ENCODE assay signal across 13 mouse cellular contexts in the genomic region with DNA sequence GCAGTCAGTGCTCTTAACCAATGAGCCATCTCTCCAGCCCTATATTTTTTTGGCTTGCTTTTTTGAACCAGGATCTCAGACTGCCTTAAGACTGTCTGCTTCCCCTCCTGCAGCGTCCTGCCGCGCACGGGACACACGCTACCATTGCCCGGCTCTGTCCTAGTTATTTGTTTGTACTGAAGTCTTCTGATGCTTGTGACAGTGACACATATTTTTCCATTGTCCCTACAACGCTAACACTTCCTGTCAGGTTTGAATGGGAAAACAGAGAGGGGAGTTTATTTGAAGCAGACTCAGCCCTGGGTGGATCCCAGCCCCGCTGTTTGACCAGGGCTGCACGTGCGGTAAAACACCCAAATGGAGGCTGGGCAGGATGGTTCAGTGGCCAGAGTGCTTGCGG. TPM values are rescaled to one million over a fixed set of nuclear protein-coding genes. Genes with fewer than 3 reads are reported as not detected.
DNase-seq lines count a peak whose midpoint lies in the region; ATAC-seq and TF ChIP-seq lines count a peak whose summit lies in the region.
"Had no signal": no experiment of that assay in that cellular context is flagged by ENCODE, and none has a peak within 500 bp of the region (broad histone marks: within the 10 kb centered on the region; RNA-seq: fewer than 3 reads in every experiment).

No protein-coding gene starts in this region.

- peak overlapping the region; percentile 53 for H3K4me2 ChIP-seq in heart, embryonic 12.5 days
- H3K4me2 ChIP-seq: forebrain, embryonic 12.5 days had no signal

- H3K79me2 ChIP-seq in heart, adult 2 months (replicated peaks; ENCODE audit: control insufficient read depth, insufficient read depth, low read length): no peaks in the 10 kb centered on the region

- 0 out of 2 replicates have a peak, but pooled peaks have one; percentile 36 for TF ChIP-seq POLR2A in heart, adult 2 months (IDR thresholded peaks at IDR 0.05; ENCODE audit: insufficient read depth, low read depth, low read length)

- H3K4me1 ChIP-seq in heart, adult 2 months (ENCODE audit: control insufficient read depth, insufficient read depth, low read length): peaks cover 8% of the 10 kb centered on the region
- peaks cover 33% of the 10 kb centered on the region for H3K4me1 ChIP-seq in heart, embryonic 12.5 days (replicated peaks)

- peak overlapping the region; percentile 9; the same call in 1 of the 2 replicates for H3K4me3 ChIP-seq in heart, adult 2 months
- no peak overlapping the region for H3K4me3 ChIP-seq in layer of hippocampus, adult 2 months
- peak overlapping the region; percentile 24; the same call in 1 of the 2 replicates for H3K4me3 ChIP-seq in heart, embryonic 12.5 days
- H3K4me3 ChIP-seq: forebrain, embryonic 12.5 days had no signal

- peak overlapping the region; percentile 89 for H3K27ac ChIP-seq in heart, adult 2 months
- peak overlapping the region; percentile 54; the same call in 1 of the 2 replicates for H3K27ac ChIP-seq in layer of hippocampus, adult 2 months
- 0 out of 2 replicates have a peak overlapping the region, but pooled peaks have one; percentile 83 for H3K27ac ChIP-seq in heart, embryonic 12.5 days (ENCODE audit: poor library complexity, severe bottlenecking)

- no peak for ATAC-seq in heart, embryonic 12.5 days (ENCODE audit: insufficient number of reproducible peaks, low FRiP score)
- ATAC-seq in inflammation-experienced regulatory T-cells, adult 6 months: no peak

- H3K27me3 ChIP-seq in heart, adult 2 months (ENCODE audit: control insufficient read depth, insufficient read depth, low read length): no peaks in the 10 kb centered on the region
- no peaks in the 10 kb centered on the region for H3K27me3 ChIP-seq in heart, embryonic 12.5 days (replicated peaks)
- H3K27me3 ChIP-seq: forebrain, embryonic 12.5 days had no signal

- WGBS in heart, adult 2 months: 52% methylated on average over 11 of the region's 11 CpGs
- WGBS in heart, embryonic 12.5 days: 71% methylated on average over 11 of the region's 11 CpGs

- 0 out of 2 replicates have a peak, but pooled peaks have one; percentile 16 for TF ChIP-seq EP300 in heart, adult 2 months (IDR thresholded peaks at IDR 0.05; ENCODE audit: insufficient read depth, low read depth, low read length)

- no peaks in the 10 kb centered on the region for H3K36me3 ChIP-seq in heart, adult 2 months (ENCODE audit: control insufficient read depth, insufficient read depth, low read length)
- peaks cover 11% of the 10 kb centered on the region for H3K36me3 ChIP-seq in heart, embryonic 12.5 days

- intact Hi-C loops in heart, adult 2 months (cut with DNase I): no loop called here
- intact Hi-C loops in heart, postnatal 36 days (cut with DNase I): loop anchor here (1.0 kb wide), 1 partner anchor 14 kb away; no protein-coding TSS in a partner anchor

- H3K9ac ChIP-seq in heart, adult 2 months (ENCODE audit: low read depth, low read length): no peak overlapping the region
- peak overlapping the region; percentile 55; the same call in 1 of the 2 replicates for H3K9ac ChIP-seq in heart, embryonic 12.5 days
- H3K9ac ChIP-seq: forebrain, embryonic 12.5 days had no signal

- no peak for DNase-seq in heart, adult 2 months
- no peak for DNase-seq in heart, postnatal 36 days
- no peak for DNase-seq in layer of hippocampus, adult 2 months (ENCODE audit: low spot score in 2 of 2)
- DNase-seq in layer of hippocampus, adult 8-10 months (ENCODE audit: low spot score in 2 of 2): no peak
- DNase-seq in kidney, postnatal 14 days: peak; percentile 56
- DNase-seq in gastrocnemius, postnatal 4 days (ENCODE audit: low spot score in 2 of 2): no peak
- DNase-seq: embryo, embryonic 11 days; gastrocnemius, postnatal 25 days; thymus, postnatal 25 days had no signal

- TF ChIP-seq CTCF in heart, adult 2 months (IDR thresholded peaks at IDR 0.05): no peak
- no peak for TF ChIP-seq CTCF in layer of hippocampus, adult 2 months (conservative IDR thresholded peaks at IDR 0.05)

- no peaks in the 10 kb centered on the region for H3K9me3 ChIP-seq in heart, embryonic 12.5 days (replicated peaks)
- H3K9me3 ChIP-seq: forebrain, embryonic 12.5 days had no signal

RNA-seq across cellular contexts. Expression of gene Misp, which starts 12.1 kb away (rescaled TPM):
- under 1 TPM; 0.50 to 0.52 TPM for total RNA-seq in heart, adult 2 months (2021)
- 0.26 and 0.82 TPM in 2 replicates for polyA plus RNA-seq in heart, adult 2 months (2012; rRNA removed)
- under 1 TPM in 1 of 2 experiments, not detected in 1; 0.62 TPM for total RNA-seq in heart, postnatal 36 days (2021)
- 1 to 10 TPM in 1 of 2 experiments, under 1 TPM in 1; 0.54 to 1.1 TPM for total RNA-seq in layer of hippocampus, adult 2 months (2021)
- total RNA-seq in layer of hippocampus, adult 8-10 months (2022): 1 to 10 TPM in 2 of 4 experiments, not detected in 2; 1.6 to 1.9 TPM
- polyA plus RNA-seq in heart, embryonic 12.5 days (2016; fragmentation: Nextera tagmentation; extraction: Ambion mirVana): 0.40 and 0.60 TPM in 2 replicates
- total RNA-seq in gastrocnemius, postnatal 4 days (2021): under 1 TPM in 1 of 2 experiments, not detected in 1; 0.42 TPM
- not detected for polyA plus RNA-seq in inflammation-experienced regulatory T-cells, adult 6 months (2017; shearing (Covaris generic))

RNA-seq across cellular contexts. Expression of gene Palm, which starts 15.4 kb away (rescaled TPM):
- total RNA-seq in heart, adult 2 months (2021): 10 to 100 TPM; 51.4 to 55.6 TPM
- 31.4 and 36.6 TPM in 2 replicates for polyA plus RNA-seq in heart, adult 2 months (2012; rRNA removed)
- total RNA-seq in heart, postnatal 36 days (2021): 10 to 100 TPM; 56.0 to 87.0 TPM
- total RNA-seq in layer of hippocampus, adult 2 months (2021): 100 to 1,000 TPM; 275 to 277 TPM
- total RNA-seq in layer of hippocampus, adult 8-10 months (2022): 100 to 1,000 TPM; 244 to 264 (median 260) TPM
- 72.4 and 80.8 TPM in 2 replicates for polyA plus RNA-seq in heart, embryonic 12.5 days (2016; fragmentation: Nextera tagmentation; extraction: Ambion mirVana)
- 10 to 100 TPM; 42.1 to 50.8 TPM for total RNA-seq in gastrocnemius, postnatal 4 days (2021)
- under 1 TPM in 1 of 3 experiments, not detected in 2; 0.43 TPM for polyA plus RNA-seq in inflammation-experienced regulatory T-cells, adult 6 months (2017; shearing (Covaris generic))

RNA-seq across cellular contexts. Expression of gene Prss57, which starts 18.0 kb away (rescaled TPM):
- total RNA-seq in heart, adult 2 months (2021): not detected
- 0.08 and 0.20 TPM in 2 replicates for polyA plus RNA-seq in heart, adult 2 months (2012; rRNA removed)
- total RNA-seq in heart, postnatal 36 days (2021): not detected
- under 1 TPM; 0.26 to 0.37 TPM for total RNA-seq in layer of hippocampus, adult 2 months (2021)
- total RNA-seq in layer of hippocampus, adult 8-10 months (2022): under 1 TPM in 3 of 4 experiments, not detected in 1; 0.43 to 0.83 (median 0.50) TPM
- polyA plus RNA-seq in heart, embryonic 12.5 days (2016; fragmentation: Nextera tagmentation; extraction: Ambion mirVana): 0.24 TPM in 1 of 2 replicates, not detected in the other
- not detected for total RNA-seq in gastrocnemius, postnatal 4 days (2021)
- 1 to 10 TPM in 1 of 3 experiments, under 1 TPM in 1, not detected in 1; 0.57 to 1.1 TPM for polyA plus RNA-seq in inflammation-experienced regulatory T-cells, adult 6 months (2017; shearing (Covaris generic))
- total RNA-seq: gastrocnemius, postnatal 25 days had no signal
- polyA plus RNA-seq: limb, embryonic 11.5 days had no signal

RNA-seq across cellular contexts. Expression of gene Fstl3, which starts 31.7 kb away (rescaled TPM):
- total RNA-seq in heart, adult 2 months (2021): 1 to 10 TPM; 3.8 to 4.7 TPM
- 9.7 and 11.9 TPM in 2 replicates for polyA plus RNA-seq in heart, adult 2 months (2012; rRNA removed)
- total RNA-seq in heart, postnatal 36 days (2021): 1 to 10 TPM; 4.2 to 4.3 TPM
- total RNA-seq in layer of hippocampus, adult 2 months (2021): 1 to 10 TPM; 2.5 to 2.7 TPM
- total RNA-seq in layer of hippocampus, adult 8-10 months (2022): 1 to 10 TPM; 2.2 to 2.9 (median 2.4) TPM
- polyA plus RNA-seq in heart, embryonic 12.5 days (2016; fragmentation: Nextera tagmentation; extraction: Ambion mirVana): 21.1 and 21.9 TPM in 2 replicates
- 1 to 10 TPM; 1.1 to 2.1 TPM for total RNA-seq in gastrocnemius, postnatal 4 days (2021)
- 1 to 10 TPM in 1 of 3 experiments, under 1 TPM in 1, not detected in 1; 0.21 to 1.2 TPM for polyA plus RNA-seq in inflammation-experienced regulatory T-cells, adult 6 months (2017; shearing (Covaris generic))

RNA-seq across cellular contexts. Expression of gene Rnf126, which starts 42.0 kb away (rescaled TPM):
- total RNA-seq in heart, adult 2 months (2021): 10 to 100 TPM; 22.9 to 23.6 TPM
- 41.4 and 48.0 TPM in 2 replicates for polyA plus RNA-seq in heart, adult 2 months (2012; rRNA removed)
- 10 to 100 TPM; 23.6 to 24.6 TPM for total RNA-seq in heart, postnatal 36 days (2021)
- total RNA-seq in layer of hippocampus, adult 2 months (2021): 10 to 100 TPM; 85.0 to 88.3 TPM
- total RNA-seq in layer of hippocampus, adult 8-10 months (2022): 10 to 100 TPM; 72.4 to 82.9 (median 75.8) TPM
- polyA plus RNA-seq in heart, embryonic 12.5 days (2016; fragmentation: Nextera tagmentation; extraction: Ambion mirVana): 78.7 and 78.9 TPM in 2 replicates
- total RNA-seq in gastrocnemius, postnatal 4 days (2021): 10 to 100 TPM; 45.0 to 52.5 TPM
- 1 to 10 TPM; 2.1 to 2.8 (median 2.7) TPM for polyA plus RNA-seq in inflammation-experienced regulatory T-cells, adult 6 months (2017; shearing (Covaris generic))
